11 mouse cellular contexts compared by ENCODE assay signal in genomic region chrX:73626981-73627380, GRCm38 (mm10). TPM values are rescaled to one million over a fixed set of nuclear protein-coding genes. Genes with fewer than 3 reads are reported as not detected.
A peak's percentile ranks its signal among the peaks of the same experiment; 100 is the strongest.
DNase-seq lines count a peak whose midpoint lies in the region.
"Had no signal": no experiment of that assay in that cellular context is flagged by ENCODE, and none has a peak within 500 bp of the region (broad histone marks: within the 10 kb centered on the region; RNA-seq: fewer than 3 reads in every experiment).

No protein-coding gene starts in this region.

- peak; percentile 11 for DNase-seq in cerebellum, adult 8-10 months
- DNase-seq in cerebellum, adult 9-11 months = no peak
- DNase-seq in urinary bladder, adult 2 months (ENCODE audit: low spot score) = peak; percentile 8
- DNase-seq in urinary bladder, adult 18-20 months (ENCODE audit: low spot score in 2 of 2) = no peak
- DNase-seq in cerebellum, postnatal 10 days = peak; percentile 52 to 56
- DNase-seq in adrenal gland, adult 18-20 months (ENCODE audit: low spot score in 2 of 2) = no peak
- no peak for DNase-seq in kidney, adult 9 months
- DNase-seq: adrenal gland, postnatal 14 days; heart, adult 2 months; kidney, adult 2 months had no signal

RNA-seq across cellular contexts. Expression of gene Dusp9, which starts 12.2 kb away (rescaled TPM):
- 2.6 and 2.7 TPM in 2 replicates for polyA plus RNA-seq in urinary bladder, adult 2 months (2012; rRNA removed)
- under 1 TPM; 0.20 to 0.35 TPM for total RNA-seq in adrenal gland, adult 18-20 months (2021)
- total RNA-seq: heart, adult 2 months; heart, postnatal 25 days had no signal

RNA-seq across cellular contexts. Expression of gene Pnck, which starts 32.9 kb away (rescaled TPM):
- polyA plus RNA-seq in urinary bladder, adult 2 months (2012; rRNA removed) = 159 and 178 TPM in 2 replicates
- total RNA-seq in adrenal gland, adult 18-20 months (2021) = 10 to 100 TPM; 10.6 to 11.7 TPM

RNA-seq across cellular contexts. Expression of gene Slc6a8, which starts 46.0 kb away (rescaled TPM):
- polyA plus RNA-seq in urinary bladder, adult 2 months (2012; rRNA removed) = 78.1 and 87.3 TPM in 2 replicates
- 10 to 100 TPM; 74.5 to 97.7 TPM for total RNA-seq in adrenal gland, adult 18-20 months (2021)

Comparison
In these comparisons a context has a peak if more than half of its experiments do, and no peak if none do; other contexts are left out.
1. DNase-seq: peak in cerebellum, adult 8-10 months (single experiment), urinary bladder, adult 2 months (single experiment) and cerebellum, postnatal 10 days (2 of 2); none in cerebellum, adult 9-11 months (single experiment), urinary bladder, adult 18-20 months (0 of 2), adrenal gland, adult 18-20 months (0 of 2) and kidney, adult 9 months (single experiment).